In genomic region chr1:157410937-157411336, GRCm38 (mm10) we compare ENCODE assay signal across 7 mouse cellular contexts. TPM values are rescaled to one million over a fixed set of nuclear protein-coding genes. Genes with fewer than 3 reads are reported as not detected.
DNase-seq lines count a peak whose midpoint lies in the region; ATAC-seq and TF ChIP-seq lines count a peak whose summit lies in the region.

No protein-coding gene starts in this region.

- H3K4me2 ChIP-seq in neural tube, embryonic 13.5 days, result peak overlapping the region; percentile 78

- 35% methylated on average over 8 of the region's 8 CpGs for WGBS in liver, adult 2 months
- 8% methylated on average over 8 of the region's 8 CpGs for WGBS in neural tube, embryonic 13.5 days

- H3K36me3 ChIP-seq in liver, adult 2 months (ENCODE audit: control insufficient read depth, insufficient read depth, low read length), result no peaks in the 10 kb centered on the region
- H3K36me3 ChIP-seq in neural tube, embryonic 13.5 days, result no peaks in the 10 kb centered on the region

- no peak overlapping the region for H3K27ac ChIP-seq in liver, adult 2 months (replicated peaks; ENCODE audit: insufficient read depth, low read depth, low read length)
- H3K27ac ChIP-seq in cortical plate, adult 2 months (ENCODE audit: insufficient read depth, low read length), result no peak overlapping the region
- H3K27ac ChIP-seq in neural tube, embryonic 13.5 days (replicated peaks), result peak overlapping the region; percentile 95; the same call in 1 of the 2 replicates

- TF ChIP-seq CTCF in liver, adult 2 months (IDR thresholded peaks at IDR 0.05; ENCODE audit: low read depth, low read length), result no peak
- no peak for TF ChIP-seq CTCF in cortical plate, adult 2 months (IDR thresholded peaks at IDR 0.05; ENCODE audit: extremely low read depth, insufficient read depth, low read length)

- no peaks in the 10 kb centered on the region for H3K27me3 ChIP-seq in liver, adult 2 months (ENCODE audit: control insufficient read depth, insufficient read depth, low read length)
- no peaks in the 10 kb centered on the region for H3K27me3 ChIP-seq in neural tube, embryonic 13.5 days

- no peaks in the 10 kb centered on the region for H3K9me3 ChIP-seq in neural tube, embryonic 13.5 days

- no peak for ATAC-seq in neural tube, embryonic 13.5 days (ENCODE audit: low read depth)

- DNase-seq in liver, adult 2 months (ENCODE audit: extremely low read depth, low read depth, low spot score), result no peak
- DNase-seq in liver, result no peak
- peak; percentile 29 for DNase-seq in induced T-regulatory cell, adult 2 months (ENCODE audit: low read depth)
- DNase-seq in right cerebral cortex, postnatal 4 days, result no peak
- DNase-seq in adrenal gland, postnatal 25 days, result no peak

- peak overlapping the region; percentile 64 for H3K4me3 ChIP-seq in liver, adult 2 months (ENCODE audit: insufficient read depth, low read depth, low read length)
- peak overlapping the region; percentile 81 for H3K4me3 ChIP-seq in cortical plate, adult 2 months (ENCODE audit: insufficient read depth, low read length)
- peak overlapping the region; percentile 93 for H3K4me3 ChIP-seq in neural tube, embryonic 13.5 days

- no peak for TF ChIP-seq POLR2A in liver, adult 2 months (IDR thresholded peaks at IDR 0.05; ENCODE audit: extremely low read depth, insufficient read depth, low read length)
- TF ChIP-seq POLR2A in cortical plate, adult 2 months (IDR thresholded peaks at IDR 0.05; ENCODE audit: extremely low read depth, insufficient read depth, low read length), result no peak

- peaks cover 3% of the 10 kb centered on the region; the same call in 1 of the 2 replicates for H3K79me2 ChIP-seq in liver, adult 2 months (ENCODE audit: control insufficient read depth, insufficient read depth, low read length)

- peak overlapping the region; percentile 37; the same call in 1 of the 2 replicates for H3K9ac ChIP-seq in liver, adult 2 months (ENCODE audit: low read depth, low read length)
- H3K9ac ChIP-seq in neural tube, embryonic 13.5 days, result peak overlapping the region; percentile 85

- H3K4me1 ChIP-seq in liver, adult 2 months (ENCODE audit: control insufficient read depth, insufficient read depth, low read length), result peaks cover 2% of the 10 kb centered on the region; the same call in 1 of the 2 replicates
- peaks cover 8% of the 10 kb centered on the region for H3K4me1 ChIP-seq in cortical plate, adult 2 months (ENCODE audit: control insufficient read depth, insufficient read depth, low read length)
- peaks cover 28% of the 10 kb centered on the region for H3K4me1 ChIP-seq in neural tube, embryonic 13.5 days (replicated peaks)

RNA-seq across cellular contexts. Expression of gene Rasal2, which starts 1.5 kb away (rescaled TPM):
- 9.1 and 10.2 TPM in 2 replicates for total RNA-seq in liver, adult 2 months (2014; rRNA removed)
- 0.90 and 1.2 TPM in 2 replicates for polyA plus RNA-seq in liver, adult 2 months (2012; rRNA removed)
- 28.4 and 30.0 TPM in 2 replicates for polyA plus RNA-seq in cortical plate, adult 2 months (2012; rRNA removed)
- polyA plus RNA-seq in neural tube, embryonic 13.5 days (2015; fragmentation: Nextera tagmentation; extraction: Ambion mirVana), result 43.1 and 43.3 TPM in 2 replicates
- total RNA-seq in adrenal gland, postnatal 25 days (2021), result 14.5 and 16.9 TPM in 2 replicates

RNA-seq across cellular contexts. Expression of gene Cryzl2, which starts 47.4 kb away (rescaled TPM):
- total RNA-seq in liver, adult 2 months (2014; rRNA removed), result 21.4 and 22.7 TPM in 2 replicates
- polyA plus RNA-seq in liver, adult 2 months (2012; rRNA removed), result 31.0 and 32.2 TPM in 2 replicates
- 11.7 and 13.8 TPM in 2 replicates for polyA plus RNA-seq in cortical plate, adult 2 months (2012; rRNA removed)
- polyA plus RNA-seq in neural tube, embryonic 13.5 days (2015; fragmentation: Nextera tagmentation; extraction: Ambion mirVana), result 7.3 and 7.6 TPM in 2 replicates
- total RNA-seq in adrenal gland, postnatal 25 days (2021), result 45.7 and 60.0 TPM in 2 replicates

Comparison
In these comparisons a context has a peak if more than half of its experiments do, and no peak if none do; other contexts are left out.
1. RNA of gene Rasal2, which starts 1.5 kb away (polyA plus RNA-seq): 43.1 to 43.3 TPM in neural tube, embryonic 13.5 days and 28.4 to 30.0 TPM in cortical plate, adult 2 months; 0.90 to 1.2 TPM in liver, adult 2 months; every median in the first group is over 10 times any median in the second.
2. Peak in every context shown above with its lines, with median percentiles within 50 percentile points of each other: H3K4me3 ChIP-seq.